Mouse (Mus musculus) ES-Bruce4 (cell line): ENCODE measurements around the gene Plscr5.

Experiments used
- CTCF ChIP-seq: IDR thresholded peaks from one replicate; pipeline ENCODE4 v1.8.1; 2011; ENCODE audit warnings: low read depth, low read length
- POLR2A ChIP-seq: IDR thresholded peaks from one replicate; pipeline ENCODE4 v1.8.1; 2011; ENCODE audit warnings: low read length; ENCODE audit not compliant: insufficient read depth

DNA sequence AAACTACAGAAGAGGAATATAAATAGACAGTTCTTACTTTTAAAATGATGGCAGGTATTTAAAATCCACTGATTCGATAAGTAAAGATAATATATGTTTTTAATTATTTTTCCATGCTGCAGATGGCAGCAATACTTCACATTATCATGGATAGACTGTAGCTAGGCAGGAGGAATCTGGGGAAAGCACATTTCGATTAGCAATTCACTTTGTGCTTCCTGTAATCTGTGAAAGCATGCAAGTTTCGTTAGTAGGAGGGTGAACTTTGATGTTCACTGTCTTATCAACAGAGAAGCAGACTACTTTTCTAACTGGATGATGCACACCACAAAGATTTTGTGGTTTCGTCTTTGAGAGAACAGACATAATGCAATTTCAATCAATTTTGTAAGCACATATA, 24.7 kb downstream of the Plscr5 start:
- TF ChIP-seq POLR2A: no peak
- no peak for TF ChIP-seq CTCF
